Mouse (Mus musculus) neural tube, embryonic 14.5 days (tissue): ENCODE data around the gene Pigs. TPM values are rescaled to one million over a fixed set of nuclear protein-coding genes. Genes with fewer than 3 reads are reported as not detected.

Source experiments
- ATAC-seq: fragments of 200-750 bp; cut with Nextera tagmentation; 2 replicates; pipeline ENCODE4 v1.8.0; 2017; ENCODE audit warnings: low read depth, mild to moderate bottlenecking, moderate TSS enrichment, moderate library complexity
- H3K27ac ChIP-seq: fragments of 300-500 bp; sonication (generic); 2 replicates; pipeline ENCODE4 v1.5.1; 2014; ENCODE audit warnings: low read depth, mild to moderate bottlenecking, control low read depth, low read length, moderate library complexity, mixed read lengths
- H3K27me3 ChIP-seq: fragments of 300-500 bp; sonication (generic); 2 replicates; pipeline ENCODE4 v1.6.1; 2014; ENCODE audit warnings: low read length; ENCODE audit not compliant: control insufficient read depth, insufficient read depth
- H3K36me3 ChIP-seq: fragments of 300-500 bp; sonication (generic); 2 replicates; pipeline ENCODE4 v1.6.1; 2014; ENCODE audit warnings: low read length, mixed read lengths; ENCODE audit not compliant: control insufficient read depth, insufficient read depth
- H3K4me1 ChIP-seq: fragments of 300-500 bp; sonication (generic); 2 replicates; pipeline ENCODE4 v1.6.1; 2014; ENCODE audit warnings: low read length; ENCODE audit not compliant: control insufficient read depth, insufficient read depth
- H3K4me2 ChIP-seq: fragments of 300-500 bp; sonication (generic); 2 replicates; pipeline ENCODE4 v1.6.1; 2014; ENCODE audit warnings: mild to moderate bottlenecking, low read depth, low read length, control low read depth
- H3K4me3 ChIP-seq: fragments of 300-500 bp; sonication (generic); 2 replicates; pipeline ENCODE4 v1.5.1; 2014; ENCODE audit warnings: low read depth, low read length, control low read depth, mixed read lengths
- H3K9ac ChIP-seq: fragments of 300-500 bp; sonication (generic); replicated peaks from 2 replicates; pipeline ENCODE4 v1.6.1; 2014; ENCODE audit warnings: low read depth, mild to moderate bottlenecking, control low read depth, low read length, mixed read lengths
- H3K9me3 ChIP-seq: fragments of 300-500 bp; sonication (generic); 2 replicates; pipeline ENCODE4 v1.6.1; 2016; ENCODE audit warnings: low read length; ENCODE audit not compliant: control insufficient read depth
- WGBS: fragments of 180-500 bp; shearing (Covaris S2); extraction: QIAGEN DNeasy Blood & Tissue Kit; methylation state at CpG from one replicate; pipeline ENCODE4 v1.1.7; 2014; 5-methylcytosine and 5-hydroxymethylcytosine counted together
- polyA plus RNA-seq: library from polyadenylated mRNA; unstranded; fragments of >200 nt; fragmentation: Nextera tagmentation; extraction: Ambion mirVana; gene quantifications from 2 replicates; pipeline ENCODE4 v1.2.1, GENCODE M21; 2014

Pigs gene
- polyA plus RNA-seq, 1 experiment from 2014 or later: 71.4 TPM

DNA sequence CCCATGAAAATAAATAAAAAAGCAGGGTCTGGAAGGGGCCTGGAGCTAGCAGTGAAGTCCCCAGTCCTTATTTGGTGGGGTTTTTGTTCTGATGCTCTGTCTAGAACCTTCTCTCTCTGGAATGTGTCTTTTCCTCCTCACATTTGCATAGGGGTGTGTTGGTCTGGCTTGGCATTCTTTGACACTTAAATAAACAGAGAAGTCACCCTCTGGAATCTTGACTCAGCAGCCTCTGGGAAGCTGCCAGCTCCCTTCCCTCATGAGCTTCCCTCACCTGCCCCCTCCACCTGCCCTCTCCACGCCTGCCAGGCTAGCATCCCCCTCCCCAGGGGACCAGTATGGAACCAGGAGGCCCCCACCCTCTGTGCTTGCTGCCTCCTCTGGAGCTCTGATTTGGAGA is 42.2 kb downstream of the Pigs start:
- Histone ChIP-seq H3K4me3 (no peak overlapping the region), H3K4me1 (no peaks in the 10 kb centered on the region), H3K9ac (no peak overlapping the region), H3K4me2 (no peak overlapping the region), H3K36me3 (no peaks in the 10 kb centered on the region), H3K27me3 (no peaks in the 10 kb centered on the region), H3K9me3 (no peaks in the 10 kb centered on the region), H3K27ac (no peak overlapping the region)
- no peak for ATAC-seq
- 57% methylated on average over 1 of the region's 1 CpGs for WGBS

DNA sequence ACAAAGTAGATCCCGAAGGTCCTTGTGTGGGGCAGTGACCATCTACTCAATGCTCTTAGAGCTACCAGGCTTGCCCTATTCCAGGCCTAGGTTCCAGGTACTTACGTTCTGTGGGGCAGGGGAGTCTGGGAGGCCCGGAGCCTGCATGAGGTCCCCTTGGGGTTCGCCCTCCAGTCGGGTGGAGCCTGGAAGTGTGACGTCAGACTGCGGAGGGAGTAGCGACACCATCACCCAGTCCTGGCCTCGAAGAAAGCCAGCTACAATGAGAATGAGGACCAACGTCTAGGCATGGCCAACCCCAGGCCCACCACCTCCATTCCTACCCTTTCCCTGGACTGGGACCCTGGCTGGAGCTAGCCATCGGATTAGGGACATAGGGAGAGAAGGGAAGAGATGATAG is 43.5 kb downstream of the Pigs start:
- no peaks in the 10 kb centered on the region for H3K4me1 ChIP-seq
- H3K9ac ChIP-seq: no peak overlapping the region
- no peaks in the 10 kb centered on the region for H3K36me3 ChIP-seq
- no peak overlapping the region for H3K4me3 ChIP-seq
- ATAC-seq: no peak
- no peak overlapping the region for H3K4me2 ChIP-seq
- no peaks in the 10 kb centered on the region for H3K27me3 ChIP-seq
- no peak overlapping the region for H3K27ac ChIP-seq
- 93% methylated on average over 11 of the region's 11 CpGs for WGBS
- no peaks in the 10 kb centered on the region for H3K9me3 ChIP-seq

DNA sequence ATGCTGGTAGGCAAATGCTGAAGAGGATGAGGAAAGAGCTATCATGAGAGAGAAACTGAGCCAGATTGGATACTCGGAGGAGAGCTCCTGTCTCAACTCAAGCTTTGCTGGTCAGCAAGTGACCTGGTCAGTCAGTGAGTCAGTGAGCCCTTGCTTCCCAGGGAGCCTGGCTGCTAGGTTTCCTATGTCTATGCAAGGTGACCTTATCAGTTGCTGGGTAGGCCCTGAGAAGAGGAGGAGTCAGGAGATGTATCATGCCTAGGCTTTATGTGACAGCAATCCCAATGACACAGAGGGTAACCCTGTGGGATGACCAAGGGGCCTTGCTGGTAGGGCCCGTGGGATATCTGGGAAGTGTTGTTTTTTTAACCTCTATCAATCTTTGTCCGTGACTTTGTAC is 44.0 kb downstream of the Pigs start:
- H3K9me3 ChIP-seq: no peaks in the 10 kb centered on the region
- WGBS: 87% methylated on average over 3 of the region's 3 CpGs
- H3K27ac ChIP-seq: no peak overlapping the region
- no peak overlapping the region for H3K9ac ChIP-seq
- no peaks in the 10 kb centered on the region for H3K36me3 ChIP-seq
- H3K4me1 ChIP-seq: no peaks in the 10 kb centered on the region
- H3K4me3 ChIP-seq: no peak overlapping the region
- H3K4me2 ChIP-seq: no peak overlapping the region
- no peak for ATAC-seq
- no peaks in the 10 kb centered on the region for H3K27me3 ChIP-seq

DNA sequence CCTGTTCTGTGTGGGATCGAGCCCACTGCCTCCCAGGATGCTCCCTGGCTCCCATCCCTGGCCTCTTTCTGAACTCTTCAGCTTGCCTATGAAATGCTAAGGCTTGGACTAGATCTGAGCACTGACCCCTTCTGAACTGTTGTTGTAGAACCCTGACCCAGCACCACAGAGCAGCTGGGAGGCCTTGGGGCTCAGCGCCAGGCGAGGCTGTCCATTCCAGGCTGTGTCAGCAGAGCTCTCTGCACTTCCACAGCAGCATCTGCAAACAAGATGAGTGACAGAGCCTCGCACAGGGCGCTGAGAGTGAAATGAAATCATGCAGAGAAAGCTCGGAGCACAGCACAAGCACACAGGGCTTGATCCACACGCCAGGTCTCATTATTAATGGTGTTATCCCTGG is 44.4 kb downstream of the Pigs start:
- ATAC-seq: no peak
- Histone ChIP-seq H3K36me3 (no peaks in the 10 kb centered on the region), H3K4me2 (no peak overlapping the region), H3K9ac (no peak overlapping the region), H3K27me3 (no peaks in the 10 kb centered on the region), H3K4me3 (no peak overlapping the region), H3K27ac (no peak overlapping the region), H3K9me3 (no peaks in the 10 kb centered on the region), H3K4me1 (no peaks in the 10 kb centered on the region)
- 72% methylated on average over 7 of the region's 7 CpGs for WGBS

DNA sequence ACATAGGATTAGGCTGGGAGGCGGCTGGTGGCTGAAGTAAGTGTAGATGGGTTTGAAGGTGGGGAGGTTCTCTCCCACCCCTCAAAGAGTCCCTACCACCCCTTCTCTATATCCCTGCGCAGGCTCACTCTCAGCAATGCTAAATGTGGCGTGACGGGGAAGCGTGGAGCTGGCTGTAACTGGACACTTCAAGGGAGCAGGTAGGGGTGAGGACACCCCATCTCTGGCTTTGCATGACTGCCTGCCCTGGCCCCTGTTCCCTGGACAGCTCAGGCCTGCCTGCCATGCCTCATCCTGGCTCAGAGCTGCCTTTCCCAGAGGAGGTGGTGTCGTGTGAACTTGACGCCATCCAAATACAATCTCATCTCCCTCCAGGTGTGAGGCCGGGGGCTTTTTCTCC is 45.9 kb downstream of the Pigs start:
- Histone ChIP-seq H3K4me3 (no peak overlapping the region), H3K4me2 (no peak overlapping the region), H3K27ac (no peak overlapping the region), H3K9me3 (no peaks in the 10 kb centered on the region), H3K36me3 (no peaks in the 10 kb centered on the region), H3K9ac (no peak overlapping the region), H3K27me3 (no peaks in the 10 kb centered on the region), H3K4me1 (no peaks in the 10 kb centered on the region)
- WGBS: 81% methylated on average over 8 of the region's 8 CpGs
- ATAC-seq: no peak

DNA sequence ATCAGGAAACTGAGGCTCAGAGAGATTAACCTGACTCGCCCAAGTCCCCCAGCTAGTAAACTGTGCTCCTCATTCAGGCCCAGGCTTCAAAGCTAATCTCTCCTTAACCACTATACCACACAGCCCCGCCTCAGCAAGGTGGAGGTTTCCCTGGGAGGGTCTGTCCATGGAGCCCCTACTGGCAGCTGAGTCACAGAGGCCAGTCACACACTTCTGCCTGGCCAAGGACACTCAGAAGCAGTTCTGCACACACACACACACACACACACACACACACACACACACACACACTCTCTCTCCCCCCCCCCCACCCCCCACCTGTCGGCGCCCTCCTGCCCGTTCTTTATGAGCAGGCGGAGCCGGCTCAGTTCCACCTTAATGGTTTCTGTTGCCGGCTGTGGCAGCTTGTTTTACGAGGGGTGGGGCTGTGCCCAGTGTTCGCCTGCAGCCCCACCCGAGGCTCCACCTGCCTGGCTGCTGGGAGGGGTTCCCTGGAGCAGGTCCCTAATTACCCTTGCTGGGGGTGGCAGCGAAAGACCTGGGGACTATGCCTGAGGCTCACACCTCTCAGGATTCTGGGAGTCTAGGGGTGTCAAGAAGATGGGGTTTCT is 49.4 kb downstream of the Pigs start:
- Histone ChIP-seq H3K27me3 (no peaks in the 10 kb centered on the region), H3K9me3 (no peaks in the 10 kb centered on the region), H3K36me3 (no peaks in the 10 kb centered on the region), H3K4me3 (no peak overlapping the region), H3K27ac (no peak overlapping the region), H3K4me2 (no peak overlapping the region), H3K4me1 (no peaks in the 10 kb centered on the region), H3K9ac (no peak overlapping the region)
- no peak for ATAC-seq
- 26% methylated on average over 10 of the region's 12 CpGs for WGBS

DNA sequence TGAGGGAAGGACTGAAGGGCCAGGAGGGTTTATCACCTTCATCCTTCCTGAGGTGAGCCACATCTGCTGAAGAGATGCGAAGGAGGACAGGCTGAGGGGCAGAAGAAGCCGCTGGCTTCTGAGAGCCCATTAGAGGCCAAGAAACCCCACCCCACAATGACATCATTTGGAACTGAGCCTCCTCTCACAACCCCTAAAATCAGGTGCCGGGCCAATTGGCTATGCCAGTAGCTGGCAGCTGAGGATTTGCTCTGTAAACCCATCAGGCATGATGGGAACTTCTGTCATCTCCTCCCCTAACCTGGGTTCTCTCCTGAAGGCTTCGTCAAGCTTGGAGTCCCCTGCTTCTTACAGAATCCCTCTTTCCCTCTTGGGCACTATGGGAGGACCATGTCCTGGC is 52.1 kb downstream of the Pigs start:
- no peak for ATAC-seq
- WGBS: 77% methylated on average over 4 of the region's 4 CpGs
- H3K9me3 ChIP-seq: no peaks in the 10 kb centered on the region

DNA sequence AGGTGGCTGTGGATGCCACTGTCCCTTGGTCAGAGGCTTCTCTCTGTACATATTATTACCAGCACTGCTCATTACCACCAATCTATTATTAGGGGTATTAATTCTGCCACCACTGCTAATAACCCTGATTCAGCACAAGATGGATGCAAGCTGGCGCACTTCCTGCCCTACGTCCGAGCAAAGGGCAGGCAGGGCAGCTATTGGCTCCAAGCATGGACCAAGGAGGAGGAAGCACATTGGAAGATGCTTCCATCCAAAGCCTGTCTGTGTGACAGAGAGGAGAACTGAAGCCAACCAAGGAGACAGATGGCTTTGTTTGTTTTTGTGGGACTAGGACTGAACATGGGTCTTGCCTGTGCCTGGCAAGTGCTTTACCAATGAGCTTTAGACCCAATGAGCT is 52.8 kb downstream of the Pigs start:
- Histone ChIP-seq H3K9ac (no peak overlapping the region), H3K4me2 (no peak overlapping the region), H3K36me3 (no peaks in the 10 kb centered on the region), H3K27me3 (no peaks in the 10 kb centered on the region), H3K4me3 (no peak overlapping the region), H3K4me1 (no peaks in the 10 kb centered on the region), H3K27ac (no peak overlapping the region), H3K9me3 (no peaks in the 10 kb centered on the region)
- 81% methylated on average over 3 of the region's 3 CpGs for WGBS
- no peak for ATAC-seq

More for the DNA sequence above, 52.1 kb downstream of the Pigs start:
- H3K4me3 ChIP-seq: no peak overlapping the region
- no peak overlapping the region for H3K27ac ChIP-seq
- H3K36me3 ChIP-seq: no peaks in the 10 kb centered on the region
- H3K4me2 ChIP-seq: no peak overlapping the region
- H3K4me1 ChIP-seq: no peaks in the 10 kb centered on the region
- no peaks in the 10 kb centered on the region for H3K27me3 ChIP-seq
- no peak overlapping the region for H3K9ac ChIP-seq

DNA sequence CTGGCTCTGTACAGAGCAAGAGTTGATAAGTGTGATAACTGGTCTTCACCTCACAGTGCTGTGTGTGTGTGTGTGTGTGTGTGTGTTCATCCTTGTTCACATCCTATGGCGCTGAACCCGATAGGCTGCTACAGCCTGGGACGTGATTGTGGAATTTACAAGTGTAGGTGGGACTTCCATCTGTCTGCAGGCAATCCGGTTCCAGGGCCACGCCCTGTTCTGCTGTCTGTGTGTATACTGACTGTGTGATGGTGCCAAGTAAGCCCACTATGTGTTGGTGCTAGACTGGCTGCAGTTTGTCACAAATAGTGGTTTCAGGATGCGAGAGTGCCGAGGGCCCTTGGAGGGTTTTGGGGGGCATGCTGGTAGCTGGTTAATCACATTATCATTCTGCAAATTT is 54.1 kb downstream of the Pigs start:
- H3K4me1 ChIP-seq: no peaks in the 10 kb centered on the region
- 81% methylated on average over 7 of the region's 7 CpGs for WGBS
- no peaks in the 10 kb centered on the region for H3K27me3 ChIP-seq

More for the DNA sequence above, 54.1 kb downstream of the Pigs start:
- Histone ChIP-seq H3K9me3 (no peaks in the 10 kb centered on the region), H3K4me3 (no peak overlapping the region), H3K27ac (no peak overlapping the region), H3K9ac (no peak overlapping the region), H3K4me2 (no peak overlapping the region), H3K36me3 (no peaks in the 10 kb centered on the region)
- no peak for ATAC-seq
